Mouse (Mus musculus): ENCODE data around the gene Fcgr4.

DNA sequence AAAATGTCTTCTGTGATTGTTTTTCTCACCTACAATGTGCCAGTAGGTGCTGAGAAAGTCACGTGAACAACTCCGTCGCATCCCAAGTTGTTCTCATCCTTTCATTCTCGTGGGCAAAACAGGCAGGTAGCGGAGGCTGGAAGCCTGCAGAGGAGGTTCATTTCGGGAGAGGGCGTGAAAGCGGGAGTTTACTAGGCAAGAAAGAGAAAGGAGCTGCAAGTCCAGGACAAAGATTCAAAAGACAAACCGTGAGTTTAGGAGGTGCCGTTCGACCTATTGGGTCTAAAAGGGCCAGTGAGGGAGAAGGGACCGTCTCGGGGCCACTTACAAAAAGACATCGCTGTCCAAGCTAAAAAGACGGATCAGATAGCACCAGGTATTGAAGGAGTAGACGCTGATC, 14.5 kb downstream of the Fcgr4 start:
- TF ChIP-seq CTCF (IDR thresholded peaks at IDR 0.05; ENCODE audit: extremely low read depth, insufficient read depth, insufficient read length, insufficient replicate concordance) (no peak), POLR2A (IDR thresholded peaks at IDR 0.05; ENCODE audit: low read depth, low read length) (no peak)

Data from spleen, adult 2 months (tissue).